Mouse (Mus musculus): ENCODE measurements around the gene Cnot10. TPM values are rescaled to one million over a fixed set of nuclear protein-coding genes. Genes with fewer than 3 reads are reported as not detected.

The Cnot10 gene
- total RNA-seq, 2 experiments from 2014 or later, result 14.3 to 33.3 TPM

- ATAC-seq (ENCODE audit: poor library complexity, severe bottlenecking), result no peak
Observed at GRCm38 (mm10) chr9:114584183-114585016, 55.6 kb downstream of the Cnot10 start.

GRCm38 (mm10) chr9:114583812-114584182, 56.2 kb downstream of the Cnot10 start:
- ATAC-seq (ENCODE audit: poor library complexity, severe bottlenecking), result peak; percentile 70; the same call in 1 of the 2 replicates

- ATAC-seq (ENCODE audit: poor library complexity, severe bottlenecking), result no peak
Observed at GRCm38 (mm10) chr9:114578646-114579045, 61.3 kb downstream of the Cnot10 start.

- no peak for ATAC-seq (ENCODE audit: poor library complexity, severe bottlenecking)
Observed at GRCm38 (mm10) chr9:114576001-114576400, 64.0 kb downstream of the Cnot10 start.

DNA sequence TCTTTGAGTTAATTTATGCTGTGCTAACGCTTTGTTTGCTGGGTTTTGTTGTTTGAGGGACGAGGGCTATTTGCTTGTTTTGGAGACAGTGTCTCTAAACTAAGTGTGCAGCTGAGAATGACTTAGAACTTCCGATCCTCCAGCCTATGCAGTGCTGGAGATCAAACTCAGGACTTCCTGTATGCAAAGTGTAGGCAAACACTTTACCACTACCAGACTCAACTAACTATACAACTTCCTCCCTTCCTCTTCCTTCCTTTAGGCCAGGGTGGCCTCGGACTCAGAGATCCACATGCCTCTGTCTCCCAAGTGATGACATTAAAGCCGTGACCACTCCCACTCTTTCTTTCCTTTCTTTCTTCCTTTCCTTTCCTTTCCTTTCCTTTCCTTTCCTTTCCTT, 66.5 kb downstream of the Cnot10 start:
- ATAC-seq (ENCODE audit: poor library complexity, severe bottlenecking), result no peak

DNA sequence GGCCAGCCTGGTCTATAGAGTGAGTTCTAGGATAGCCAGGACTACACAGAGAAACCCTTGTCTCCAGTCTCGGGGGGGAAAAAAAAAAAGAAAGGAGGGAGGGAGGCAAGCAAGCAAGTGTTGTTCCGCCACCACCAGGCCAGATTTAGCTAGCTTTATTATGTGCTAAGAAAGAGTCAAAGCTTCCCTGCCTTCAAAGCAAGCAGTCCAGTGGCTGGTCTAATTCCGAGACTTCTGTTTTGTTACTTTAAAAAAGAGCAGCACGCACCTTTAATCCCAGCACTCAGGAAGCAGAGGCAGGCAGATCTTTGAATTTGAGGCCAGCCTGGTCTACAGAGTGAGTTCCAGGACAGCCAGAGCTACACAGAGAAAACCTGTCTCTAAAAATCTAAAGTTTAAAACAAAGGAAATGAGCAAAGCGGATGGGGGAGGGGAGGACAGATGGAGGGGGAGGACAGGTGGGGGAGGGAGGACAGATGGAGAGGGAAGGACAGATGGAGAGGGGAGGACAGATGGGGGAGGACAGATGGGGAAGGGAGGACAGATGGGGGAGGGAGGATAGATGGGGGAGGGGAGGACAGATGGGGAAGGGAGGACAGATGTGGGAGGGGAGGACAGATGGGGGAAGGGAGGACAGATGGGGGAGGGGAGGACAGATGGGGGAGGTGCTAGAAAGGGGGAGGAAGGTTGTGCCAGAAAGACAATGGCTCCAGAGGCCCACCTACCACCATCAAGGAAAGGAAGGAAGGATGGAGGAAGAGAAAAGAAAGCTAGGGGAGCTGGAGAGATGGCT, 71.1 kb downstream of the Cnot10 start:
- ATAC-seq (ENCODE audit: poor library complexity, severe bottlenecking), result no peak

DNA sequence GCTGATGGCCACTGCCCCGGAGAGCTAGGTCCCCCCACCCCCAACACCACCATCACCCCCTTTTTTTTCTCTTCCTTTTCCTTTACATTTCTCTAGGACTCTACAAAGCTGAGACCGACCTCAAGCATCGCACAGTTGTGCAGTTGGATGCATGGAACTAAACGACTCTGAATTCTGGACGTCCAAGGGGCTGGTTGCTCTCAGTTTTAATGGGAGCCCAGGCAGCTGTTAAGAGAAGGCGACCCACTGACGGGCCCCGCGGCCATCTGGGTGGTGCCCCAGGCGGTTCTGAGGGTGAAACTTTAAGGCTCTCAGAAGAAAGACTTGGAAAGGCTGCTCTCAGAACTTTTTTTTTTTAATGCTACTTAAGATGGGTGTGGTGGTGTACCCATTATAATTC, 75.3 kb downstream of the Cnot10 start:
- ATAC-seq (ENCODE audit: poor library complexity, severe bottlenecking), result no peak

DNA sequence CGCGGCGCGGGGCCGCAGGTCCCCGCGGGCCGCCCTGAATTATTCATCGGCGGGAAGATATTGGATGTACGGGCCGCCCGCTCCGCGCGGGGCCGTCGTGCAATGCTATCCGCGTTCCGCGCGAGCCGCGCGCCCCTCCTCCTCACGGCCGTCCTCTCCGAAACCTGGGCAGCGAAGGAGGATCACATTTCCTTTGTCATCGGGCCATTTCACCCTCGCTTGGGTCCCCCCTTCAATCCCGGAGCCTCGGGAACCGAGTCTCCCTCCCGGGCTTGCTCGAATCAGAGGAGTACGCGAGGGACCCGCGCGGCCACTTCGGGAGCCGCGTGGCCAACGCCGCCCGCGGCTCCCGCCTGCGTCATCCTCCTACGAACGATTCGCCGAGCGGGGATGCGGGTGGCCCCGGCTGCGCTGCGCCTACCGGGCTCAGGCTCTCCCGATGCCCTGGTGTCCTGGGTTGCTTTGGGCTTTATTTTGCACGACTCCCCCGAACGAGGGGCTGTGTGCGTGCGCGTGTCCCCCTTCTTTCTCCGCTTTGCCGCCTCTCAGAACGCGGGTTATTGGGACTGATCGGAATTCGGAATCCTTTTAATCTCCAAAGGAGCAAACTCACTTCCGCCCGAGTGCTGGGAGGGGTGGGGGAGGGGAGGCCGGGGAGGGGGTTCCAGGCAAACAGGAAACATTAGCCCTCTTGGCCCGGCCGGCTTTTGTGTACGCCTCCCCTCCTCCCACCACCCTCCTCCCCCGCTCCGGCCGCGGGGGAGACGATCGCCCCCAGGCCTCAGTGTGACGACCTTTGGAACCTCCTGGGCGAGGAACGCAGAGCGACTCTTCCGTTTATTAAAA, 76.0 kb downstream of the Cnot10 start, which contains the start of gene Trim71:
TSS of gene Trim71 (minus strand) at position 609 of the 846 bp plus-strand sequence.
- no peak for ATAC-seq (ENCODE audit: poor library complexity, severe bottlenecking)

GRCm38 (mm10) chr9:114562919-114563751, 76.8 kb downstream of the Cnot10 start:
- ATAC-seq (ENCODE audit: poor library complexity, severe bottlenecking), result no peak

- ATAC-seq (ENCODE audit: poor library complexity, severe bottlenecking), result no peak
Observed at GRCm38 (mm10) chr9:114562031-114562918, 77.7 kb downstream of the Cnot10 start.

- ATAC-seq (ENCODE audit: poor library complexity, severe bottlenecking), result no peak
Observed at GRCm38 (mm10) chr9:114561671-114561971, 78.4 kb downstream of the Cnot10 start.

DNA sequence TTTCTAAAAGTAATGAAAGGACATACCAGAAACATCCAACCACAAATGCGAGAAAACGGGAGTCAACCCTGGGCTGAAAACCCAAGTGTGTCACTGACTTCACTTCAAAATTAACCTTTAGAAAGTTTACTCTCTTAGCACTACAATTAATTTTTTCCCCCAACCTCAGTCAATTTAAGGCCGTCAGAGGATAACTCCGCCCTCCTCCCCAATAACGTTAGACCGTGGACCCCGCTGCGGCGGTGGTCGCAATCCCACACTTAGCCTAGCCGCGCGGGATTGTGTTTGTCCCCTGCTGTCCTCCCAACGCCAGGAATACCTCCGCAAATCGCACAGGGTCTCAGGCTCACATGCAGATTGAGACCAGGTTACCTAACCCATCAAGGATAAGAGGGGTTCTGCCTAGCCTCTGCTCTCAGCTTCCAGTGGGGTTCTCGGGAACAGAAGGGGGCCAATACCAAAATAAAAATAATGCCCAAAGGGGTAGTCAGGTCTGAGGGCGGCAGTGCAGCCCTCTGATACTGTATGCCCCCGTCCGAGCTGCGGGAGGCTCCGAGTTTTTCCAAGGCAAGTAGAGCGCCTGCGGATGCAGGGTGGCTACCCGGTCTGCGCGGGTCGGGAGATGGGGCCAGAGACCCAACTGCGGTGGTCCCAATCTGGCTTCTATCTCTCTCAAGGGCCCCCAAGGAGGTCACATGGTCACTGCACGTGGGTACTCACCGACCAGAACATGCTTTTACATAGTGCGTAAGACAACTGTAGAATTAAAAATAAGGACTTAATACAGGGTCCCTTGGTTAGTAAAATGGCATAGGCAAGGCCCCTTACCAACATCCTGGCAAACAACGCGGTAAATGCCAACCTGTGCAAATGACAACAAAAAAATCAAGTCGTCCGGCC, 79.0 kb downstream of the Cnot10 start:
- ATAC-seq (ENCODE audit: poor library complexity, severe bottlenecking), result no peak

DNA sequence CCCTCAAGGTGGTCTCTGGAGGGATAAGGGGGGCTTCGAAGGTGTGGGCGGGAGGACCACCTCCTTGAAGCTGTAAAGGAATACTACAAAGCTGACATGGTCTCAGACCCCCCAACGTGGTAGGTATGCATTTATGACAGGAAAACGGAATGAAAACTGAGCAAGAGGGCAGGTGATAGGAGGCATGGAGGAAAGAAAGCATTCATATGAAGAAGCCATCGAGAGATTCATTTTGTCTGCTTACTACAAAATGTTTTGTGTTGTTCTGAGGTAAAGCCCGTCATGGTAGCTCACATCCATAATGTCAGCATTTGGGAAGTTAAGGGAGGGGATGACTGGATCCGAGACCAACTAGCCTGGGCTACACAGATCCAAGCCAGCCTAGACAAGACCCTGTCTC, 79.8 kb downstream of the Cnot10 start:
- no peak for ATAC-seq (ENCODE audit: poor library complexity, severe bottlenecking)

DNA sequence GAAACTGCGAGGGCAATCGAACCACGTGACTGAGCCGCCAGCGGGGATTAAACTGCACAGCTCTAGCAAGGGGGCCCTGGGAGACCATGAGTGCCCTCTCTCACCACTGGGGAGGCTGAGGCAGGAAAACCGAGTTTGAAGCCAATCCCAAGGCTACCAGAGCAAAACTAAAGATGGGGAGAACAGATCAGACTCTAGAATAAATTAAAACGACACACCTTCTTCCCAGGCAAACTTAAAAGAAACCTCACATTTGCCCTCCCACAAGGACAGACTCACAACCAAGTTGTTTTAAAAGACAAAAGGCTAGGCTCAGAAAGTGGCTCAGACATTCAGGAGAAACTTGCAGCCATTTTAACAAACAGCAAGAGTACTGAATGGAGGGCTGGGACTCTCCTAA, 82.9 kb downstream of the Cnot10 start:
- ATAC-seq (ENCODE audit: poor library complexity, severe bottlenecking), result no peak

DNA sequence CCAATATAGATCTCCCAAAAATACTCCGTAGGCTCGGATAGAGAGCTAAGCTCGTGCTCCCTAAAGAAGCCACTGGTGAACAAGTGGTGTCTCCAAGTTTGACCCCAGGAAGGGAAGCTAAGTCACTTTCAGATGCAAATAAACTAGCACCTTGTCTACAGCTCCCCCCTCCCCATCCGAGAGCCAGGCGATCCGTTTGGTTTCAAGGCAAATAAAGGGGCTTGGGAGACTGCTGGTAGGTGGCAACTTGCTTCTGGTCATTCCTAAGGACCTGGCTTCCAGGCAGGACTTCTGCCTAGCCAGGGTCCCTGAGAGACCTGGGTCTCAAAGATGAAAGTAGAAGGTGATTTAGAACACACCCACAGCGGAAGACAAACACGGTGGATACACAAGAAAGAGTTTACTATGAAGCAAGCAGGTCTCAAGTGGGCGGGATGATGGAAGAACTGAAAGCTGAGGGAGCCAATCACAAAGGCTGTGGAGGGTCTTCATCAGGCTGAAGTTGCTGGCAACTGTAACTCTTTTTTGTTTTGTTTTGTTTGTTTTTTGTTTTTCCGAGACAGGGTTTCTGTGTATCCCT, 83.6 kb downstream of the Cnot10 start:
- ATAC-seq (ENCODE audit: poor library complexity, severe bottlenecking), result no peak

DNA sequence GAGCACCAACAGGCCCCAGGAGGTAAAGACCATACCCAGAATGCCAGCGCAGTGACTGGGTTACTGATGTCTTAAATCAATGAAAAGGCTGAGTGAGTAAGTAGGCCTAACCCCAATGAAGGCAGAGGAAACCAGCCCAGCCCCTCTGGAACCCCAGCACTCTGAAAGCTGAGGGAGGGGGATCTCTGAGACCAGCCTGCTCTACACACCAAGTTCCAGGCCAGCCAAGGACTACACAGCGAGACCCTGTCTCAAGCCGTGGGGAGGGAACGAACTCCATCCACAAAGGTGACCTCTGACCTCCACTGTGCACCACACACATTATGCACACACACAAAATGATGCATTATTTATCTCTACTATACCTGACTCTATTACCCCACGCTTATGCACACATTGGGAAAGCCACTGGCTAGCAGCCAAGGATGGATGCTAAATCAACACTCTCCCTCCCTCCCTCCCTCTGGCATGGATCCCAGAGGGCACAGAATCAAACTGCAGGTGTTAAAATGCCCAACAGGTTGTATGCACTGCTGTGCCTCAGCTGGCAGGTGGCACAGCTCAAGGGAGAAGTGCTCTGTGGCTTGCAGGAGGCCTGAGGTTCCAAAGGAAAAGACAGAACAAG, 85.5 kb downstream of the Cnot10 start:
- ATAC-seq (ENCODE audit: poor library complexity, severe bottlenecking), result no peak

GRCm38 (mm10) chr9:114553828-114554227, 86.2 kb downstream of the Cnot10 start:
- ATAC-seq (ENCODE audit: poor library complexity, severe bottlenecking), result no peak

- ATAC-seq (ENCODE audit: poor library complexity, severe bottlenecking), result no peak
Observed at GRCm38 (mm10) chr9:114550033-114550432, 90.0 kb downstream of the Cnot10 start.
